Mouse (Mus musculus) CH12.LX (cell line): ENCODE measurements around the gene Siglecg.

Experiments
- CTCF ChIP-seq, 2 experiments: IDR thresholded peaks in 1 of 2; conservative IDR thresholded peaks in 1 of 2; 2 replicates each; pipeline ENCODE4 v1.5.1; 2011 to 2012; ENCODE audit warnings: low read depth in 2 of 2, low read length in 2 of 2, improper control_type of control experiment in 1 of 2, inconsistent platforms in 1 of 2, mild to moderate bottlenecking in 1 of 2, moderate library complexity in 1 of 2
- EP300 ChIP-seq: IDR thresholded peaks from 2 replicates; pipeline ENCODE4 v1.6.1; 2011; ENCODE audit warnings: low read length, improper control_type of control experiment
- ETS1 ChIP-seq: conservative IDR thresholded peaks from 2 replicates; pipeline ENCODE4 v1.6.1; 2012; ENCODE audit warnings: low read depth, mild to moderate bottlenecking, inconsistent platforms, low read length, improper control_type of control experiment, moderate library complexity
- POLR2A ChIP-seq: IDR thresholded peaks from 2 replicates; pipeline ENCODE4 v1.6.1; 2011; ENCODE audit warnings: low read depth, mild to moderate bottlenecking, improper control_type of control experiment, low read length
- RAD21 ChIP-seq: IDR thresholded peaks from 2 replicates; pipeline ENCODE4 v1.6.1; 2011; ENCODE audit warnings: low read depth, mild to moderate bottlenecking, low read length, improper control_type of control experiment, moderate library complexity
- USF2 ChIP-seq: conservative IDR thresholded peaks from 2 replicates; pipeline ENCODE4 v1.6.1; 2011; ENCODE audit warnings: low read depth, low read length, improper control_type of control experiment
- ZNF384 ChIP-seq: IDR thresholded peaks from 2 replicates; pipeline ENCODE4 v1.6.1; 2012; ENCODE audit warnings: low read depth, low read length, improper control_type of control experiment, inconsistent platforms

- TF ChIP-seq ETS1 (no peak), ZNF384 (no peak), EP300 (no peak), RAD21 (no peak), USF2 (no peak), CTCF (conservative IDR thresholded peaks at IDR 0.05 in 1 of 2, IDR thresholded peaks at IDR 0.05 in 1 of 2; ENCODE audit: low read depth in 2 of 2, low read length in 2 of 2) (no peak), POLR2A (no peak)
Measured at GRCm38 (mm10) chr7:43358556-43358955, 49.4 kb upstream of the Siglecg start.
